In genomic region chrX:106017102-106017501, GRCm38 (mm10) we compare ENCODE assay signal across 10 mouse cellular contexts. TPM values are rescaled to one million over a fixed set of nuclear protein-coding genes. Genes with fewer than 3 reads are reported as not detected.
A peak's percentile ranks its signal among the peaks of the same experiment; 100 is the strongest.
DNase-seq lines count a peak whose midpoint lies in the region; ATAC-seq and TF ChIP-seq lines count a peak whose summit lies in the region.
"Had no signal": no experiment of that assay in that cellular context is flagged by ENCODE, and none has a peak within 500 bp of the region (broad histone marks: within the 10 kb centered on the region; RNA-seq: fewer than 3 reads in every experiment).

No protein-coding gene starts in this region.

- no peaks in the 10 kb centered on the region; the same call in 1 of the 2 replicates for H3K4me1 ChIP-seq in heart, adult 2 months (ENCODE audit: control insufficient read depth, insufficient read depth, low read length)
- no peaks in the 10 kb centered on the region for H3K4me1 ChIP-seq in neural tube, embryonic 12.5 days
- peaks cover 10% of the 10 kb centered on the region for H3K4me1 ChIP-seq in liver, embryonic 12.5 days

- H3K9me3 ChIP-seq in neural tube, embryonic 12.5 days = no peaks in the 10 kb centered on the region
- no peaks in the 10 kb centered on the region for H3K9me3 ChIP-seq in liver, embryonic 12.5 days (replicated peaks)

- peak overlapping the region; percentile 22; the same call in 1 of the 2 replicates for H3K4me2 ChIP-seq in neural tube, embryonic 12.5 days (replicated peaks)
- peak overlapping the region; percentile 56 for H3K4me2 ChIP-seq in liver, embryonic 12.5 days

- TF ChIP-seq CTCF in heart, adult 2 months (IDR thresholded peaks at IDR 0.05) = no peak

- H3K79me2 ChIP-seq in heart, adult 2 months (replicated peaks; ENCODE audit: control insufficient read depth, insufficient read depth, low read length) = no peaks in the 10 kb centered on the region

- no peak for TF ChIP-seq EP300 in heart, adult 2 months (IDR thresholded peaks at IDR 0.05; ENCODE audit: insufficient read depth, low read depth, low read length)

- peak overlapping the region; percentile 42; the same call in 1 of the 2 replicates for H3K9ac ChIP-seq in heart, adult 2 months (ENCODE audit: low read depth, low read length)
- H3K9ac ChIP-seq in neural tube, embryonic 12.5 days = no peak overlapping the region
- H3K9ac ChIP-seq in liver, embryonic 12.5 days = peak overlapping the region; percentile 31; the same call in 1 of the 2 replicates

- H3K27me3 ChIP-seq in heart, adult 2 months (ENCODE audit: control insufficient read depth, insufficient read depth, low read length) = no peaks in the 10 kb centered on the region
- no peaks in the 10 kb centered on the region for H3K27me3 ChIP-seq in neural tube, embryonic 12.5 days (replicated peaks)
- H3K27me3 ChIP-seq in liver, embryonic 12.5 days (replicated peaks) = no peaks in the 10 kb centered on the region

- intact Hi-C loops in heart, adult 2 months (cut with DNase I) = no loop called here
- intact Hi-C loops in heart, postnatal 14 days (cut with DNase I) = loop anchor here (10.0 kb wide), 1 partner anchor 182 kb away; no protein-coding TSS in a partner anchor
- intact Hi-C loops in left cerebral cortex, postnatal 4 days (cut with DNase I) = no loop called here

- peak overlapping the region; percentile 85; the same call in 1 of the 2 replicates for H3K27ac ChIP-seq in heart, adult 2 months
- H3K27ac ChIP-seq in neural tube, embryonic 12.5 days = no peak overlapping the region
- H3K27ac ChIP-seq in liver, embryonic 12.5 days = no peak overlapping the region

- peak overlapping the region; percentile 63 for H3K4me3 ChIP-seq in heart, adult 2 months
- H3K4me3 ChIP-seq in neural tube, embryonic 12.5 days = no peak overlapping the region
- peak overlapping the region; percentile 69 for H3K4me3 ChIP-seq in liver, embryonic 12.5 days

- DNase-seq in heart, adult 2 months = no peak
- DNase-seq in heart, postnatal 14 days = no peak
- no peak for DNase-seq in neural tube, embryonic 10.5 days (ENCODE audit: extremely low spot score, low spot score)
- no peak for DNase-seq in cerebellum, postnatal 25 days
- no peak for DNase-seq in left cerebral cortex, postnatal 4 days
- no peak for DNase-seq in testis, postnatal 14 days (ENCODE audit: low spot score)
- DNase-seq: gastrocnemius, postnatal 10 days had no signal

- no peak for TF ChIP-seq POLR2A in heart, adult 2 months (IDR thresholded peaks at IDR 0.05; ENCODE audit: insufficient read depth, low read depth, low read length)

- peaks cover 7% of the 10 kb centered on the region for H3K36me3 ChIP-seq in heart, adult 2 months (ENCODE audit: control insufficient read depth, insufficient read depth, low read length)
- H3K36me3 ChIP-seq in neural tube, embryonic 12.5 days = peaks cover 6% of the 10 kb centered on the region; the same call in 1 of the 2 replicates
- H3K36me3 ChIP-seq in liver, embryonic 12.5 days = peaks cover 35% of the 10 kb centered on the region

- WGBS in heart, adult 2 months = 61% methylated on average over 3 of the region's 3 CpGs
- 96% methylated on average over 3 of the region's 3 CpGs for WGBS in neural tube, embryonic 12.5 days
- 72% methylated on average over 3 of the region's 3 CpGs for WGBS in liver, embryonic 12.5 days (ENCODE audit: insufficient replicate concordance)

- no peak for ATAC-seq in neural tube, embryonic 12.5 days (ENCODE audit: low FRiP score, low read depth)
- ATAC-seq in liver, embryonic 12.5 days = no peak
- ATAC-seq: lung, postnatal 0 days had no signal

RNA-seq across cellular contexts. Expression of gene Cox7b, which starts 1.6 kb away (rescaled TPM):
- total RNA-seq in heart, adult 2 months (2021) = 1,000 to 10,000 TPM; 1,564 to 1,777 TPM
- 885 and 1,489 TPM in 2 replicates for polyA plus RNA-seq in heart, adult 2 months (2012; rRNA removed)
- 1,000 to 10,000 TPM; 1,519 to 1,551 TPM for total RNA-seq in heart, postnatal 14 days (2021)
- polyA plus RNA-seq in neural tube, embryonic 12.5 days (2016; fragmentation: Nextera tagmentation; extraction: Ambion mirVana) = 319 and 331 TPM in 2 replicates
- 299 and 306 TPM in 2 replicates for polyA plus RNA-seq in liver, embryonic 12.5 days (2016; fragmentation: Nextera tagmentation; extraction: Ambion mirVana)
- 100 to 1,000 TPM; 270 to 271 TPM for total RNA-seq in left cerebral cortex, postnatal 4 days (2021)

RNA-seq across cellular contexts. Expression of gene Magt1, which starts 5.4 kb away (rescaled TPM):
- 10 to 100 TPM; 44.0 to 58.3 TPM for total RNA-seq in heart, adult 2 months (2021)
- 6.6 and 19.1 TPM in 2 replicates for polyA plus RNA-seq in heart, adult 2 months (2012; rRNA removed)
- 10 to 100 TPM; 30.2 to 40.6 TPM for total RNA-seq in heart, postnatal 14 days (2021)
- 38.5 and 39.0 TPM in 2 replicates for polyA plus RNA-seq in neural tube, embryonic 12.5 days (2016; fragmentation: Nextera tagmentation; extraction: Ambion mirVana)
- 35.4 and 36.3 TPM in 2 replicates for polyA plus RNA-seq in liver, embryonic 12.5 days (2016; fragmentation: Nextera tagmentation; extraction: Ambion mirVana)
- 10 to 100 TPM; 15.7 to 16.2 TPM for total RNA-seq in left cerebral cortex, postnatal 4 days (2021)

RNA-seq across cellular contexts. Expression of gene Atp7a, which starts 10.0 kb away (rescaled TPM):
- 1 to 10 TPM; 6.7 to 7.3 TPM for total RNA-seq in heart, adult 2 months (2021)
- polyA plus RNA-seq in heart, adult 2 months (2012; rRNA removed) = 1.6 and 3.6 TPM in 2 replicates
- total RNA-seq in heart, postnatal 14 days (2021) = 10 to 100 TPM in 1 of 2 experiments, 1 to 10 TPM in 1; 9.0 to 10.5 TPM
- 24.3 and 25.1 TPM in 2 replicates for polyA plus RNA-seq in neural tube, embryonic 12.5 days (2016; fragmentation: Nextera tagmentation; extraction: Ambion mirVana)
- polyA plus RNA-seq in liver, embryonic 12.5 days (2016; fragmentation: Nextera tagmentation; extraction: Ambion mirVana) = 10.5 and 12.3 TPM in 2 replicates
- total RNA-seq in left cerebral cortex, postnatal 4 days (2021) = 10 to 100 TPM; 12.1 to 14.2 TPM

Comparison
In these comparisons a context has a peak if more than half of its experiments do, and no peak if none do; other contexts are left out.
1. RNA of gene Cox7b, which starts 1.6 kb away (total RNA-seq): 1,564 to 1,777 TPM in heart, adult 2 months and 1,519 to 1,551 TPM in heart, postnatal 14 days; 270 to 271 TPM in left cerebral cortex, postnatal 4 days; every median in the first group is over 4 times any median in the second.